Mouse (Mus musculus): ENCODE measurements around the gene Serpina11. TPM values are rescaled to one million over a fixed set of nuclear protein-coding genes. Genes with fewer than 3 reads are reported as not detected.

Gene Serpina11
- polyA plus RNA-seq, 1 experiment: not detected

DNA sequence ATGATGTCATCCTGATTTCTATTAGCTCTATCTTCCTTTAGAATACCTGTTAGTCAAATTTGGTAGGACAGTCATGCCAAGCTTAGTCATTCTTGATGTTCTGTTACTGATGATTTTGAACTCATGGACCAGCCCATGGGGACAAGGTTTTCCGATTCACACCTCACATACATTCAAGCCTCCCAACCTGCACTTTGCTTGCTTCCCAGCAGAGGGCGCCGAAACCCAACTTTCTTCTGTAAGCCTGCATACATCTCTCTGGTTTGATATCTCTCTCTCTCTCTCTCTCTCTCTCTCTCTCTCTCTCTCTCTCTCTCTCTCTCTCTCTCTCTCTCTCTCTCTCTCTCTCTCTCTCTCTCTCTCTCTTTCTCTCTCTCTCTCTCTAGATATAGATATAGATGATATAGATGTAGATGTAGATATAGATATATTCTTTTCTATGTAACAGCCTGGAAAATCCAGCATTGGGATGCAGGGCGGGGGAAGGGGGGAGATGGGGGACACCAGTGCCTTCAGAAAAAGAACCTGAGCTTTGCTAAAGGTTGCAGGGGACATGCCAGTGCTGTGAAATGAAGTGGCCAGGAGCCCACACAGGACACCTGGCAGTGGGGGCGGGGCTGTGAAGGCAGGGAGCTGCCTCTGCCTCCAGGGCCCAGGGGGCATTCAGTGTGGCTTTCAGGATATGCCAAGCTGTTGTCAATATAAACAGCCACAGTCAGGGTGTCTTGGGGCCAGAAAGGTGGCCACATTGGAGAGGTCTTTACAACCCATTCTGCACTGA is 5.7 kb upstream of the Serpina11 start:
- DNase-seq (ENCODE audit: low read depth): peak; percentile 81
- peak; percentile 93 for TF ChIP-seq CTCF (IDR thresholded peaks at IDR 0.05; ENCODE audit: borderline replicate concordance, extremely low read depth, insufficient read depth, insufficient read length)
- TF ChIP-seq POLR2A (IDR thresholded peaks at IDR 0.05; ENCODE audit: borderline replicate concordance, extremely low read depth, insufficient read depth, insufficient read length, poor library complexity, severe bottlenecking): no peak

GRCm38 (mm10) chr12:103992945-103993344 is 3.2 kb upstream of the Serpina11 start:
- no peak for TF ChIP-seq CTCF (IDR thresholded peaks at IDR 0.05; ENCODE audit: borderline replicate concordance, extremely low read depth, insufficient read depth, insufficient read length)
- no peak for TF ChIP-seq POLR2A (IDR thresholded peaks at IDR 0.05; ENCODE audit: borderline replicate concordance, extremely low read depth, insufficient read depth, insufficient read length, poor library complexity, severe bottlenecking)
- DNase-seq (ENCODE audit: low read depth): no peak

DNA sequence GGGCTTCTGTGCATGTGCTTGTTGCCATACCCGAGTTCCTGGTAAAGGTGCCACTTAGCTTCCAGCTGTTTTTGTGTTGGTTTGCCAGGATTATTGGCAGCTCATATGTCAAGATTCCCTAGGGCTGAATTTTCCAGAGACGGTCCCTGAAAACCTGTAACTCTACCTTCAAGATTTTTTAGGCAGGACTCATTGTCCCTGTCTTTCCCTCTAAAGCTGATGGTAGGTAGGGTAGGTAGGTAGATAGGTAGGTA is 316 bp downstream of the Serpina11 start:
- DNase-seq (ENCODE audit: low read depth): no peak
- TF ChIP-seq POLR2A (IDR thresholded peaks at IDR 0.05; ENCODE audit: borderline replicate concordance, extremely low read depth, insufficient read depth, insufficient read length, poor library complexity, severe bottlenecking): no peak
- TF ChIP-seq CTCF (IDR thresholded peaks at IDR 0.05; ENCODE audit: borderline replicate concordance, extremely low read depth, insufficient read depth, insufficient read length): no peak

- DNase-seq (ENCODE audit: low read depth): peak; percentile 7
- no peak for TF ChIP-seq CTCF (IDR thresholded peaks at IDR 0.05; ENCODE audit: borderline replicate concordance, extremely low read depth, insufficient read depth, insufficient read length)
- no peak for TF ChIP-seq POLR2A (IDR thresholded peaks at IDR 0.05; ENCODE audit: borderline replicate concordance, extremely low read depth, insufficient read depth, insufficient read length, poor library complexity, severe bottlenecking)
Measured at GRCm38 (mm10) chr12:103988754-103989513, 823 bp downstream of the Serpina11 start.

DNA sequence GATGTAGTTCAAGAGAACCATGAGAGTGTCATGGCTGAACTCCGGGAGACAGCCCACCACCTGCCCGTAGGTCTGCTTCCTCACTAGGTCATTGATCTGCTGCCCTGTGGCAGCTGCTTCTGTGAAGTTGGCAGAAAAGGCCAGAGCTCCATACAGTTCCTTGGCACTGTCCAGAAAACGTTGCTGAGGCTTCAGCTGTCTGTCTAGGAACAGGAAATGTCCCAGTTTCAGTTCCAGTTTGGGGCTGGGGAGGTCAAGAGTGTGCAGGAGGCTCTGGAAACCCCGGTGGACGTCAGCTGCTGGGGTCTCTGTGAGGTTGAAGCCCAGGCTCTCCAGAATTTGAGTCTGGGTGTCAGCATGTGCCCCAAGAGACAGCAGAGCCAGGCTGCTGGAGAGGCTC is 3.9 kb downstream of the Serpina11 start:
- TF ChIP-seq CTCF (IDR thresholded peaks at IDR 0.05; ENCODE audit: borderline replicate concordance, extremely low read depth, insufficient read depth, insufficient read length): no peak
- TF ChIP-seq POLR2A (IDR thresholded peaks at IDR 0.05; ENCODE audit: borderline replicate concordance, extremely low read depth, insufficient read depth, insufficient read length, poor library complexity, severe bottlenecking): no peak
- no peak for DNase-seq (ENCODE audit: low read depth)

DNA sequence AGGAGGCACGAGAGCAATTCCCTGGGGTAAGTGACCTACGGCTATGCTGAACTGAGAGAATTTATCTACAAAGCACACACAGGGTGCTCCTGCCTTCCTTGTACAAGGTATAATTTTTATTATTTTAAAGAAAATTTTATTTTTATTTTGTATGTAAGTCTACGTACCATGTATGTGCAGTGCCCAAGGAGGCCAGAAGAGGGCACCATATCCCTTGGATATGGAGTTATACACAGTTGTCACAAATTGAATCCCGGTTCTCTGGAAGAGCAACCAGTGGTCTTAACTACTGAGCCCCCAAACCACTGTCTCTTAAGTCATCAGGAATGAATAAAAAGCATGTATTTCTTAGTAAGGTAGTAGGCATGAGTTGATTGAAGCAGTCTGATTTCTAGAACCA is 4.8 kb downstream of the Serpina11 start:
- peak; percentile 64 for DNase-seq (ENCODE audit: low read depth)
- TF ChIP-seq CTCF (IDR thresholded peaks at IDR 0.05; ENCODE audit: borderline replicate concordance, extremely low read depth, insufficient read depth, insufficient read length) (peak; percentile 51; the same call in 1 of the 2 replicates), POLR2A (IDR thresholded peaks at IDR 0.05; ENCODE audit: borderline replicate concordance, extremely low read depth, insufficient read depth, insufficient read length, poor library complexity, severe bottlenecking) (no peak)

- TF ChIP-seq CTCF (IDR thresholded peaks at IDR 0.05; ENCODE audit: borderline replicate concordance, extremely low read depth, insufficient read depth, insufficient read length): no peak
- no peak for TF ChIP-seq POLR2A (IDR thresholded peaks at IDR 0.05; ENCODE audit: borderline replicate concordance, extremely low read depth, insufficient read depth, insufficient read length, poor library complexity, severe bottlenecking)
- peak; percentile 65 for DNase-seq (ENCODE audit: low read depth)
Measured at GRCm38 (mm10) chr12:103981646-103982360, 8.0 kb downstream of the Serpina11 start.

GRCm38 (mm10) chr12:103978294-103978693 is 11.5 kb downstream of the Serpina11 start:
- DNase-seq (ENCODE audit: low read depth): no peak
- TF ChIP-seq POLR2A (IDR thresholded peaks at IDR 0.05; ENCODE audit: borderline replicate concordance, extremely low read depth, insufficient read depth, insufficient read length, poor library complexity, severe bottlenecking) (no peak), CTCF (IDR thresholded peaks at IDR 0.05; ENCODE audit: borderline replicate concordance, extremely low read depth, insufficient read depth, insufficient read length) (no peak)

DNA sequence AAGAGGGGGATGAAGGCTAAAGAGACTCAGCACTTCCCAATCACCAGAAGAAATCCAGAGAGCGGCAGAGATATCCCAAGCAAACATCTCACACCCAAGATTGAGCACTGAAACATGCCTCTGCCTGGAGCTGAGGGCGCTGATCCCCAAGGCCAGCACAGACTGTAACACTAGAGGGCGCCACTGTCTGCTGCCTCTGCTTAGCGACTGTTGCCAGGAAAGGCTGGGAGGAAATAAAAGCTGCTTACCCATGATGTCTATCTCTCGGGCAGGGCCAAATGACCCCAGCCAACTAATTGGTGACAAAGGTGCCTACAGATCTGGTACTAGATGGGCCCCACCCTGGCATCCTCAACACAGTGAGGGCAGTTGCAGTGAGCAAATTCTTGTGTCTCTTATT is 11.9 kb downstream of the Serpina11 start:
- DNase-seq (ENCODE audit: low read depth): peak; percentile 7
- peak; percentile 52 for TF ChIP-seq CTCF (IDR thresholded peaks at IDR 0.05; ENCODE audit: borderline replicate concordance, extremely low read depth, insufficient read depth, insufficient read length)
- TF ChIP-seq POLR2A (IDR thresholded peaks at IDR 0.05; ENCODE audit: borderline replicate concordance, extremely low read depth, insufficient read depth, insufficient read length, poor library complexity, severe bottlenecking): no peak

DNA sequence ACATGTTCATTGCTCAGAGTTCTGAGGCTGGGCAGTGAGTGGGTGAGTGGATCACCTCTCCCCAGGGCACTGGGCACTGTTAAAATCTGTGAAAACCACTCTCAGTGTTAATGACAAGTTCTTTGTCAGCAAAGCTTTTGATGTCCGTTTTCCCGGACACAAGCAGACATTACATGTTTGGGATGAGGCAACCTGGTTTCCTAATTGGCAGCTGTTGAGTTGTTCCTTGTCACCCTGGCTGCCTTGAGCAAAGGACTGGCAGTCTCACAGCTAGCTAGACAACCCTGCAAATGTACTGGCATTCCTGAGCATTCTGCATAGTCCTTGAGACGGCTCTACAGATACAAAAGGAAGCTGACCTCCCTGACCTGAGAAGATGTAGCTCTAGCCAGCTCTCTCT is 12.7 kb downstream of the Serpina11 start:
- TF ChIP-seq POLR2A (IDR thresholded peaks at IDR 0.05; ENCODE audit: borderline replicate concordance, extremely low read depth, insufficient read depth, insufficient read length, poor library complexity, severe bottlenecking) (no peak), CTCF (IDR thresholded peaks at IDR 0.05; ENCODE audit: borderline replicate concordance, extremely low read depth, insufficient read depth, insufficient read length) (no peak)
- no peak for DNase-seq (ENCODE audit: low read depth)

DNA sequence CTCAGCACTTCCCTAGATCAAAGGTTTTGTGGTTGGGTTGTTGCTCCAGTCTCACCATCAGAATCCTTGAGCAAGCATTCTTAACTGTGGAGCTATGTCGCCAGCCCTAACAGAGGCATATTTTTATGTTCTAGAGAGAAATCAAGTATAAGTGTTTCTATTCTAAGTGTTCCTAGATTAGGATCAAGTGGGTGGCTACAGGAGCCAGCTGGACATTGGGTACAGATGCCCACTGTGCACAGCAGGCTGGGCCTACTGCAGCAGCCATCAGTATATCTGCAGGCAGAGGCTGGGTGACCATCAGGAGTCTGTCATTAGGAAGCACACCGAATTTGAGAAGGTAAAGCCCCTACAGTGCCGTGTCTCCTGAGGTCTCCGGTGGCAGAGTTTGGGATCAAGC is 18.7 kb downstream of the Serpina11 start:
- no peak for TF ChIP-seq POLR2A (IDR thresholded peaks at IDR 0.05; ENCODE audit: borderline replicate concordance, extremely low read depth, insufficient read depth, insufficient read length, poor library complexity, severe bottlenecking)
- TF ChIP-seq CTCF (IDR thresholded peaks at IDR 0.05; ENCODE audit: borderline replicate concordance, extremely low read depth, insufficient read depth, insufficient read length): no peak
- DNase-seq (ENCODE audit: low read depth): no peak
